Mouse (Mus musculus): ENCODE measurements around the gene Psmd9.

Psmd9 gene

DNA sequence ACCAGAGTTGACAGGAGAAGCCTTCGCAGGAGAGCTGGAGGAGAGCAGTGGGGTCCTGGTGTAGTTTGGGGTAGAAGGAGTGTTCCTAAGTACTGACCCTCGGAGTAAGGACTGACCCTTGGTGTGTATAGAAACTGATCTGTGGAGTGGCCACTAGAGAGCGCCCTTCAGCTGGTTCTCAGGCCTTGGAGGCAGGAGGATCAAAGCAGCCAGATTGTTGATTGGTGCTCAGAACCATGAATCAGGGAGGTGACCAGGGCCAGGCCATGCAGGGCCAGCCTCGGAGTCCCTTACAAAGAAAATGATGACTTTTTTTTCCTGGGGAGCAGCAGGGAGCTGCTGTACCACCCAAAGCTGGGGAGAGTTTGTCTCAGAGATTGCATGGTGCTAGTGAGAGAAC, 76.3 kb downstream of the Psmd9 start:
- no peak for DNase-seq (ENCODE audit: low spot score in 2 of 2)

DNA sequence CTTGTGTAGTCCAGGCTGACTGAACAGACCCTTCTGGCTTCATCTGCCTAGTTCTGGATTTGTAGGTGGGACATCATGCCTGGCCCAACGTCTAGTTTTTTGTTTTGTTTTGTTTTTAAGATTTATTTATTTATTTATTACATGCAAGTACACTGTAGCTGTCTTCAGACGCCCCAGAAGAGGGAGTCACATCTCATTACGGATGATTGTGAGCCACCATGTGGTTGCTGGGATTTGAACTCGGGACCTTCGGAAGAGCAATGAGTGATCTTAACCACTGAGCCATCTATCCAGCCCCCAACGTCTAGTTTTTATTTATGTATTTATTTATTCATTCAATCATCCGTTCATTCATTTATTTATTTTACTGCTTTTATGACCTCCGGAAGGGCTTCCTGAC, 82.2 kb downstream of the Psmd9 start:
- DNase-seq (ENCODE audit: low spot score in 2 of 2), result no peak

DNA sequence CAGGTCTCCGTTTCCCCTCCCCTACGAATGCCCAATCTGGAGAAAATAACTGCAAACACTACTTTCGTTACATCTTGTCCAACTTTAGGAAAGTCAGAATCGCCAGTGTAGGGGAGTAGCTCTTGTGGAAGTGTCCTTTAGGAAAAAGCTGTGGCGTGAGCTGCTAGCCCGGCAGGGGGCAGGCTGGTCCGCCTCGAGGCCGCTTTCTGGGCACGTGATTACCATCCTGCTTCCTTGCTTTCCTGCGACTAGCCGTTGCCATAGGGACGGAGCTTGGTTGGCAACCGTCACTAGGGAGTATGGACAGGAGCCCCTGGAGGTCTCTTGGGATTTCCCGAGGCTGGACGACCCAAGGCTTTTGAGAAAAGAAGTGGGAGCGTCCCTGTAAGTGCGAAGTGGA, 82.6 kb downstream of the Psmd9 start, which contains the start of gene Wdr66:
Gene Wdr66 (plus strand): TSS at position 269 of the 400 bp plus-strand sequence.
- DNase-seq (ENCODE audit: low spot score in 2 of 2), result peak; percentile 89 to 90

DNA sequence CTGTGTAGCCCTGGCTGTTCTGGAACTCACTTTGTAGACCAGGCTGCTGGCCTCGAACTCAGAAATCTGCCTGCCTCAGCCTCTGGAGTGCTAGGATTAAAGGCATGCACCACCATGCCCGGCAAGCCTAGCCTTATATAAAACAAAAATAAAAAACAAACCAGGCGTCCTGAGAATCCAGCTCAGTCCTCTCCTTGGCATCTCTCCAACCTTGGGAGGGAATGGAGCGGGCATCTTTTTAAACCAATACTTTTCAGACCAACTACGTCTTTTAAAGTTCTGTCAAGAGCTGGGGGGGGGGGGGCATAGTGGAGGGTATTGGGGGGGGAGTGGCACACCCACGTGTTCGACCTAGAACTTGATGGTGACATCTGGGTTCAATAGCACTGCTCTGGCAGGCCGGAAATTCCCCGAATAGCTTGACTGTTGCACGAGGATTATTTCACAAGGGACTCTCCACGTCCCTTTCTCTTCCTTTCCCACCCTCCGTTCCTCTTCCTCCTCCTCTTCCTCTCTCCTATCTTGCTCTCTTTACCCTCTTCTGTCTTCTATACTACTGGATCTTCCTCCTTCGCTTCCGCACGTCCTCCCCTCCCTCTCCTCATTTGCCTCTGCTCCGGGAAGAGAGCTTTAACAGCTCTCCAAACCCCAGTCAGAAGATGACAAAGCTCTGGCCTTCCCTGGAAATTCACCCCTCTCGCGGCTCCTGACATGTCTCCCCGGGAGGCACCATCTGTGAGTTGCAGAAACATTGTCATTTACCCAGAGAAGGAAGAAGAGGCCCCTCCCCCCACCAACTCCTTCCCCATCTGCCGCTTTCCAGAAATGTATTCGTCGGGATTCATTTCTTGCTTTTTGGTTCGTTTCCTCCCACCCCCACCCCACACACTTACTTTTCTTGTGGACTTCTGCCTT, 87.9 kb downstream of the Psmd9 start:
- DNase-seq (ENCODE audit: low spot score in 2 of 2), result peak; percentile 75 to 80

DNA sequence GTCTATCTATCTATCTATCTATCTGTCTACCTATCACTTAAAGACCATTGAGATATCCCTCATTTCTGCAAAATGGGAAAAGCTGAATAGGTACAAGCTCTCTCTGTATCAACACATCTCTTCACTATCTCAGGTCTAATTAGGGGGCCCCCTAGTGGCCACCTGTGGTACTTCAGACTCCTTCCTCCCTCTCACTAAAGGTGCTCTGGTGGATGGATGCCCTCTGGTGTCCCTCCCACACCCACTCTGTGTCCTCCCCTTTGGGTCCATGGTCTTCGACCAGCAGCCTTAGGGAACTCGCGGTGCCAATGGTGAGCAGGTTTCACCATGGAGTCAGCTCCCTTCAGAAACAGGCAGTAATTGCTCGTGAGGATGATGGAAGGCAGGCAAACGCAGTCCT, 89.8 kb downstream of the Psmd9 start:
- DNase-seq (ENCODE audit: low spot score in 2 of 2), result peak in 1 of 2 experiments; percentile 27

DNA sequence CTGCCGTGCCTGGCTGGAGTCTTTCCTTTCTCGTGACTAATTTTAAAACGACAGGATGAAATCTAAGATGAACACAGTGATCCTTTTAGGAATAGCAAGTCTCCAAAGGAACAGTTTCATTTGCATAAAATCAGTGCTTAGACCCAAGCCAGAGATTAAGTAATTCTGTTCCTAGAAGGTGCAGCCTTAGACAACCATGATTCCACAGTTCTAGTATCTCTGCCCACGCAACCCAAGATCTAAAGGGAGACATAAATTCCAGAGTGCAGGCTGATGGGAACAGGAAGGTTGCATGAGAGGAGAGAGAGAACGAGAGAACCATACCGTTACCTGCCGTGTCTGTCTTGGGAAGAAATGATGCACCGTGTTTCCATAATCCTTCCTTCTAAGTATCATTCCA, 91.5 kb downstream of the Psmd9 start:
- DNase-seq (ENCODE audit: low spot score in 2 of 2), result no peak

DNA sequence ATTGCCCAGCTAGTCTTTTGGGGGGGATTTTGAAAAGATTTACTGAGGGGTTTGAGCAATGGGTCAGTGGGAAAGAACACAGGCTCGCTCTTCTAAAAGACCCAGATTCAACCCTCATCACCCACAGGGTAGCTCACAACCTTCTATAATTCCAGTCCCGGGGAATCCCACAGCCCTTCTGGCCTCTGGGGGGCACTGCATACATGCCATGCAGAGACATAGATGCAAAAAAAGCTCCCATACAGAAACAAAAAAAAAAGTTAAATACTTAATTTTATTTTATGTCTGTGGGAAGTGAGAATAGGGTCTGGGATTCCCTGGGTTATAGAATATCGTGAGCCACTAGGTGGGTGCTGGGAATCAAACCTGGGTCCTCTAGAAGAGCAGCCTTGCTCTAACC, 97.7 kb downstream of the Psmd9 start:
- DNase-seq (ENCODE audit: low spot score in 2 of 2), result no peak

DNA sequence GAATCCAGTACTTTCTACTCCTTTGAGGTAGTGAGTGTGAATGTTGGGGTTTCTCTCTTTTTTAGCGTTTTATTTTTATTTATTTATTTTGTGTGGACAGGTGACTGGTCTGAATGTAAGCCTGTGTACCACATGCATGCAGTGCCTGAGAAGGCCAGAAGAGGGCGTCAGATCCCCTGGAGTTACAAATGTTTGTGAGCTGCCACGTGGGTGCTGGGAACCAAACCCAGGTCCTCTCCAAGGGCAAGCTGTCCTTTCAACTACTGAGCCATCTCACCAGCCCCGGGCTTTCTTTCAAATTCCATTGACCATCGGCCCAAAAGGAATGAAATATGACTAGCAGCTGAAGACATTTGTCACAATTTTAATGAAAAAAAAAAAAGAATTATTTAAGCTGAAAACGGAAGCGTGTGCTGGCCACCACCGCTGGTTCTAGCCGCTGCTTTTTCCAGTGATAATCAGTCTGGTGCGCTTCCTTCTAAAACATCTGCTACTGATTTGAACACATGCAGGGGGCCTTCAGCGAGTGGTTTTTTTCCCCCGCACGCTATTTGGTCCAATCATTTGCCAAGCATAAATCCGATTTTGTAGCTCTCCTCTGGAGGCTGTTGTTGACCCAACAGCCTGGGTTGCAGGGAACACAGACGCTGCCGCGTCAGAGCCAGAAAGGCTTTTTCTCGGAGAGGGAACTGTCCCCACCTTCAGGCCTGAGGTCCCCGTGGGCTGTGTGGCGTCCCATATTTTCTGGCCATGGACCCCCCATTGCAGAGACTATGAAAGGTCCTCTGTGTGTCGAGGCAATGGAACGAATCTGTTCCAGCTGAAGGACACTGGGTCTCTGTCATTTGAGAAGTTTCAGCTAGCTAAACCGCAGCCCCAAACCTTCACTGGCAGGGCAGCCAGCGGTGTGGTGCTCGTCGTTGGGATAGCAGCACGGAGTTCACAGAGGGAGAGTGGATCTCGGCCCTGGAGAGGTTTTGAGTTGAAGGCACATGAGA, 99.6 kb downstream of the Psmd9 start:
- no peak for DNase-seq (ENCODE audit: low spot score in 2 of 2)

DNA sequence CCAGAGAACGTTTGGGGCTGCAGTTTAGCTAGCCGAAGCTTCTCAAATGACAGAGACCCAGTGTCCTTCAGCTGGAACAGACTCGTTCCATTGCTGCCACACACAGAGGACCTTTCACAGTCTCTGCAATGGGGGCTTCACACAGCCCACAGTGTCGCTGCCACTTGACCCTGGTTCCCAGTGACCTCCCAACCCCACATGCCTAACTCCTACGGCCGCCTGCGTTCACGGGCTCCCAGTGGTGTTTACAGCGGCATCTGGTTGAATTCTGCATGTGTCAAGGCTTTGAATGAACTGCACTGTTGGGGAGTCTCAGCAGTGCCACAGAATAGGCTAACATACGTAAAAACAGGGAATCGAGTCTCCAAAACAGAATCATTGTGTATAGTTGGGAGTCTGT, 101.7 kb downstream of the Psmd9 start:
- no peak for DNase-seq (ENCODE audit: low spot score in 2 of 2)

DNA sequence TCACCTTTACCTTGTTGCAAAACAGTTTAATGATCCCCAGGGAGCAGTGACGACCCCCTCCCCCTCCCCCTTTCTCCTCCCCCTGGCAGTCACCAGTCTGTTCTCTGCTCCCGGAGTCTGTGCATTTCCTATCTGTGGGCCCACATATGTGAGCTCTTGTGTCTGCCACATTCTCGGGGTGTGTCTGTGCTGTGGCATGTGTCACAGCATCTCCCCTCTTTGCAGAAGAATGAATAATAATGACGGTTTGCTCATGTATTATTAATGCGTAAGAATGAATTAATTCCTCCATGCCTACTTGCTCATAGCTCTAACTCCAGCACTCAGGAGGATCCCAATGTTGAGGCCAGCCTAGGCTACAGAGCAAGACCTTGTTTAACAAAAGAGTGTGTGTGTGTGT, 103.7 kb downstream of the Psmd9 start:
- DNase-seq (ENCODE audit: low spot score in 2 of 2), result no peak

DNA sequence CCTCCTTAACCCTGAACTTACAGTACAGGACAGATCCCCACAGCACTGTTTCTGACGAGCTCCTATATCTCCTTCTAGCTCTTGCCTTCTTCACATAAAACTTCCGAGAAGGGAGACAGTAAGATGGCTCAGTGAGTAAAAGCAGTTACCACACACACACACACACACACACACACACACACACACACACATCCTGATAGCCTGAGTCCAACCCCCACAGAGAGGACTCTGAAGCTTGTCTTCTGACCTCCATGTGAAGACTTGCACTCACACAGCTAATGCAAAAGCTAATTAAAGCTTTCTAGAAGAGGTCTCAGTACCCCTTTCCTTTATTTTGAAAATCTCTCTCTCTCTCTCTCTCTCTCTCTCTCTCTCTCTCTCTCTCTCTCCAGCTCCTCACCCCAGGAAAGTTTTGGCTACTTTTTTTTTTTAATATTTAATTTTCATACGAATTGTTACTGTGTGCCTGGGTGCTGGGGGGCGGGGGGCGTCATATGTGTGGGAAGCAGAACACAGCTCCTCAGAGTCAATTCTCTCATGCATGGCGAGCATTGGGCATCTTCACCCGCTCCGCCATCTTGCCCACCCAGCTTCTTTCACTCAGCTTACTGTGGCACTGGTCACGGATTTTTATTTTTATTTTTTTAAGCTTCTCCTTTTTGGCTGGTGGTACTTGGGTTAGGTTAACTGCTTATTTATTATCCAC, 107.6 kb downstream of the Psmd9 start:
- DNase-seq (ENCODE audit: low spot score in 2 of 2), result no peak

DNA sequence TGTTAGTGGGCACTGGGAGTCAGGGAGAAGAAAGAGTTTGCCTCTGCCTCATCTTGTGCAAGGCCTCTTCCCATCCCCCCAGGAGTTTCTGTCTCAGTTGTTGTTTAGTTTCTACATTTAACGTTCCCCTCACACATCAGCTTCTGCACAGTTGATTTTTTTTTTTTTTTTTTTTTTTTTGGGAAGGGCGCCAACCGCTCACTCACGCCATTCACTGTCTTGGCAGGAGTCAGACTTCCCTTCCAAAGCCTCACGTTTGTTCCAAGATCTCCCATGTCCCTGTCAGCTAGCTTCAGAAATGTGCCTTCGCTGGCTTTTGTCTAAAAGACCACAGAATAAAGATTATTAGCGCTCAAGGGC, 108.1 kb downstream of the Psmd9 start:
- DNase-seq (ENCODE audit: low spot score in 2 of 2), result no peak

DNA sequence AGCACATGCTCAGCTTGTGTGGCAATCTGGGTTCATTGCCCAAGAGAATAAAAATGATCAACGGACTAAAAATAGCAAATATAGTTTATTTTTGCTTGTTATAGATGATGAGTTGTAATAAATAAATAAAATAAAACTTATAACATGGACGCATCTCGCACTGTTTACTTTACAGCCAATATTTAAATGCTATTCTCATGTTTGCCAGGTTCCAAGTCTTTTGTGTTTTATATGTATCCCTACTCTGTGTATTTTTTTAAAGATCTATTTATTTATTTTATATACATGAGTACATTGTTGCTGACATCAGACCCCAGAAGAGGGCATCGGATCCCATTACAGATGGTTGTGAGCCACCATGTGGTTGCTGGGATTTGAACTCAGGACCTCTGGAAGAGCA, 108.5 kb downstream of the Psmd9 start:
- no peak for DNase-seq (ENCODE audit: low spot score in 2 of 2)

DNA sequence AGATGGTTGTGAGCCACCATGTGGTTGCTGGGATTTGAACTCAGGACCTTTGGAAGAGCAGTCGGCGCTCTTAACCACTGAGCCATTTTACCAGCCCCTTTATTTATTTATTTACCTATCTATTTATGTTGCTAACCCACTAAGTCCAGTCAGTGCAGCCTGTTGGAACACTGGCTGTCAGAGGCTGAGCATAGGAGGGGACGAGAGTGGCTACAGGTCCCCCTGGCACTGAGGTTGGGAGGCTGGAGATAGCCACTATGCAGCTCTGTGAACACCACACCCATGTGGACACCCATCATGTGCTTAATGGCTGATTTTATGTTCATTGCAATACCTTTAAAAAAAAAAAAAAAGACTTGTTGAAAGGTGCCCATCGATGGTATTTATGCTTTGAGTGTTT, 110.0 kb downstream of the Psmd9 start:
- DNase-seq (ENCODE audit: low spot score in 2 of 2), result no peak

DNA sequence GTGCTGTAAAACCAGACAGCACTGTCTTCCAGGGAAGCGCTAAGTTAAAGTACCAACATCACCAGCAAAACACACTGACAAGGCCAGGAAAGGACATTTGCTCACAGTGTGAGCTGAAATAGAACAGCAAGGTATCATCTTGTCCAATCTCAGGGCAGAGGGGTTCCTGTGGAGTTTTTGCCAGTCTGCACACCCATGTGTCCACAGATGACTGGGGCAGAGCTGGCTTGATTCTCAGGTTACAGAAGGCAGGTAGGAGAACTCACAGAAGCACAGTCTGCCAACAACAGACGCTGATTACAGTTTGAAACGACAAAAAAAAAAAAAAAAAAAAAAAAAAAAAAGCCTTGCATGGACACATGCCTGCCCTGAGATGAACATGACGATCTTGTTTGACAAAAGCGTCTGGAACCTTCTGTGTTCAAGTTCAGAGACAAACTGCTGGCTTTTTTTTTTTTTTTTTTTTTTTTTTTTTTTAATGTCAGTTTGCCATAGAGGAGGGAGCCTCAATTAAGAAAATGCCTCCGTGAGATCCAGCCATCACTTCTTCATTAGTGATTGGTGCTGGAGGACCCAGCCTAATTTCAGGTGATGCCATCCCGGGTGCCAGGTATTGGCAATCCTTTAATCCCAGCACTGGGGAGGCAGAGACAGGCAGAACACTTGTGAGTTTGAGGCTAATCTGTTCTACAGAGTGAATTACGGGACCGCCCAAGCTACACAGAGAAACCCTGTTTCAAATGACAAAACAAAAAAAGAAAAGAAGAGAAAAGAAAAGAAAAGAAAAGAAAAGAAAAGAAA, 112.3 kb downstream of the Psmd9 start:
- no peak for DNase-seq (ENCODE audit: low spot score in 2 of 2)

DNA sequence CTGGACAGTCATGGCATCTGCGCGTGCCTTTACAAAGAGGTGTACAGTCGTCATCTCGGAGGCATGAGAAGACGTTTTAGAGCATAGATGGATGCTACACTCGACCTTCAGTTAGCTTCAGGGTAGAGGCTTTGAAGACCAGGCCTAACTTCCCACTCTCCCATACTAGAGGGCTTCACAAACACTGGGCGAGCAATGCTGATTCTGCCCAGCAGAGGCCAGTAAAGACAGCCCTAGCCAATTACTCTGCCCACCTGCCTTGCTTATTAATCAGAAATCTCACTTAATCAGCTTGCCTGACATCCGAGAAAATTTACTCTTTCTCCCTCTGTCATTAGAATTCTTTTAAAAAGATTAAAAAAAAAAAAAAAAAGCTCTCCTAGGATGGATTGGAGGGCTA, 116.0 kb downstream of the Psmd9 start:
- DNase-seq (ENCODE audit: low spot score in 2 of 2), result peak in 1 of 2 experiments; percentile 22

DNA sequence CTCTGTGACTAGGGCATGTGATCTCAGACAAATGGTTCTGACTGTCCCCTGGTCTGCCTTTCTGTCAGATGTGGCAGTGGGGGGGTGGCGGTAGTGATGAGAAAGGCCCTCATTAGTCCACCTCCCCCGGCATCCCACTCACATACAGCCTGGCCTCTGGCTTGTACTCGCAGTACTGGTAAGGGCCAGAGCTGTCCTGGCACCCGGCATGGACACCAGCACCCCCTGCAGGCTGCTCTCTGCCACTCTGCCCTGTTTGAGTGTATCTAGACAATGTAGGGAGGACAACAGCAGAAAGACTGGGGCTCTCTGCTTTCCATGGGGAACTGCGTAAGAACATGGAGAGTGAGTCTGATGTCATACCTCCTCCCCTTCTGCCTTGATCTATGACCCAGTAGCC, 118.9 kb downstream of the Psmd9 start:
- no peak for DNase-seq (ENCODE audit: low spot score in 2 of 2)

DNA sequence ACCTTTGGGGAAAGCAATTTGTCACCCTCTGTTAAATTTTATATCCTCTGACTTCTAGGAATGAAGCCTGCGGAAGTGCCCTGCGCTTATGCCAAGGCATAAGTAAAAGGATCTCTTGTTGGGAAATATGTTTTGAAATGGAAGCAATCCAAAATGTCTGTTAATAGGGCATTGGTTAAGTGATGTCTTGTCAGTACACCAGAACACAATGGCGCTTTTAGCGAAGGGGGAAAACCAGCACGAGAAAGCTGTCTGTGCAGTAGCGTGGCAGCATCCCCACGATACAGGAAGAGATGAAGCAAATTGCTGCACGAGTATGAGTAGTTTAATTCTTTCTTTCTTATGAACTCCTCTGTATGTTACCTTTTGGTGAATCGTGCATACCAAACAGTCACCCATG, 125.4 kb downstream of the Psmd9 start:
- no peak for DNase-seq (ENCODE audit: low spot score in 2 of 2)

DNA sequence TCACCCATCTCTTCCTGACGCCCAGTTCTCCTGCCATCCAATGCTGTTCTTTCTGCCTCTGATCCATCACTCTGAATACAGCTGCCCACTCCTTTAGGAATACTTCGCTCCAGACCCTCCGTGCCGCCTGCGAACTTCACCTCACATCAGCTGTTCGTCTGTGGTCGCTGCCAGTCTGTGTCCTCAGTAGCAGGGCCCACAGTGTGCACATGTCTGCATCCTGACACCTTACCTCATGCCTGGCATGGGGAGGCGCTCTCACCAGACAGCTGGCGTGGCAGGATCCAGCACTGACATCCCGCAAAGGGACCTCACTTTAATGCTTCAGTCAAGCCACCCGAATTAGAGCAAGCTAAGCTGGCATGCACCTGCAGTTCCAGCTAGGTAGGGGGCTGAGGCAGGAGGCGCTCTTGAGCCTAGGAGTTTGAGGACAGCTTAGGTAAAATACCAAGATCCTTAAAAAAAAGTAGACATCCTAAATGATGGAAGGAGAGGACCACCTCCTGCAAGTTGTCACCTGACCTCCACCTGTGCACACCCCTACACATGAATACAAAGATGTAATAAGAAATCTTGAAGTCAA, 127.1 kb downstream of the Psmd9 start:
- no peak for DNase-seq (ENCODE audit: low spot score in 2 of 2)

DNA sequence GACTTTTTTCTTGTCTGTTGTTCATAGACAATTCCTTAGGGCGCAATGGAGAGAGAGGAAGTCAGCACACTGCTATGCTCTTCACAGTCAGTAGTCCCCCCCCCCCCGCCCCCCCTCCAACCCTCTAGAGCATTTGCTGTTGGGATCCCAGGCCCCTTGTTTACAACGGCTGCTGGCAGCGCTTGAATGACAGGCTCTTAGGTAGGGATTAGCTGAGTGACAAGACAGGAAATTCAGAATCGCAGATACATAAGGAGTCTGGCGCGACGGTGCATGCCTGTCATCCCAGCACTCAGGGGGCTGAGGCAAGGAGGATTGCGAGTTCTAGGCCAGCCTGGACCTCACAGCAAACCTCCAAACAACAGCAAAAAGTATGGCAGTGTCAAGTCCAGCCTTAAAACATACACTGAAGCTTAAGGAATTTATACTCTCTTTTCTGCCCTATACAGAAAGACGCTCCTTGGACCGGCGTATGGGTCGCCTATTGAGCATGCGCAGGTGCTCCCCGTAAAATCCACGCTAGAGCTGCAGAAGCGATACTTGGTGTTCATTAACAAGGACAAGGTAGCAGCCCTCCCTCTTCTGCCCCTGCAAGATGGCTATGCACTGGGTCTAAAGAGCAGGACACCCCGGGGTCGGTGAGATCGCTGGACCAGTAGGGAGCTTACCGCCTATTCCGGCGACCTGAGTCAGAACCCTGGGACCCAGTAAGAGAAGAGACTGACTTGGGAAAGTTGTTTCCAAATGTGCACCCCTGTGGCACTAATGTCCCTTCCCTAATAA, 128.0 kb downstream of the Psmd9 start:
- DNase-seq (ENCODE audit: low spot score in 2 of 2), result no peak

All from right cerebral cortex, postnatal 36 days (tissue).